Mouse (Mus musculus) lung, adult 18-20 months (tissue): ENCODE measurements around the gene Tfdp1.

Experiments
- DNase-seq, 2 experiments: peaks; one replicate each; pipeline ENCODE4 v3.0.0; 2022; ENCODE audit warnings: mixed read lengths in 2 of 2

The Tfdp1 gene

DNA sequence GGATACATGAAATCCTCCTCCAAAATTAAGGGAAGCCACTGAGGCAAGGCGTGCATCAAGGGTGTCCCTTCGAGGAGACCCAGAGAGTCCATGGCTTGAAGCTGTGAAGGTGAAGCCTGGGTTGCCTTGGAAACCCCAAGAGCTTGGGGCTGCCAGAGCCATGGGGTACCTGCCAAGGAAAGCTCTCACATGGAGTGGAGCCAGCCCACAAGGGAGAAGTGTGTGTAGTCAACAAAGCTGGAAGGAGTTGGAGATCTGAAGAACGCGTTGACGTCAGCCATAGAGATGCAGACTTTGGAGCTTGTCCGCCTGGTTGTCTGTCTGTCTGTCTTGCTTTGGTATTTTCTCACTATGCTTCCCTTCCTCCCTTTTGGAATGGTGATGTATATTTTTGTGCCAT is 82.4 kb downstream of the Tfdp1 start:
- peak; percentile 59 to 70 for DNase-seq

GRCm38 (mm10) chr8:13427351-13427750 is 88.8 kb downstream of the Tfdp1 start:
- DNase-seq, result no peak
